ENCODE assay signal across 8 mouse cellular contexts in genomic region chr2:72254813-72255582, GRCm38 (mm10). TPM values are rescaled to one million over a fixed set of nuclear protein-coding genes. Genes with fewer than 3 reads are reported as not detected.
DNase-seq lines count a peak whose midpoint lies in the region; ATAC-seq lines count a peak whose summit lies in the region.

No protein-coding gene starts in this region.

- ATAC-seq in lung, embryonic 16.5 days (ENCODE audit: low read depth): peak; percentile 60; the same call in 1 of the 2 replicates
- ATAC-seq in hindbrain, embryonic 15.5 days (ENCODE audit: low FRiP score, low read depth): no peak
- no peak for ATAC-seq in limb, embryonic 15.5 days (ENCODE audit: insufficient number of reproducible peaks, low FRiP score, low TSS enrichment, low read depth)
- ATAC-seq in stomach, embryonic 14.5 days (ENCODE audit: insufficient number of reproducible peaks, insufficient read depth, low FRiP score, low read depth): peak; percentile 87

- H3K36me3 ChIP-seq in lung, embryonic 16.5 days (ENCODE audit: control insufficient read depth, insufficient read depth, low read length): no peaks in the 10 kb centered on the region
- H3K36me3 ChIP-seq in hindbrain, embryonic 15.5 days: no peaks in the 10 kb centered on the region
- no peaks in the 10 kb centered on the region for H3K36me3 ChIP-seq in limb, embryonic 15.5 days
- no peaks in the 10 kb centered on the region for H3K36me3 ChIP-seq in stomach, embryonic 14.5 days (ENCODE audit: control insufficient read depth, insufficient read depth, low read length)

- no peaks in the 10 kb centered on the region for H3K27me3 ChIP-seq in lung, embryonic 16.5 days (ENCODE audit: control insufficient read depth, insufficient read depth, low read depth, low read length)
- no peaks in the 10 kb centered on the region for H3K27me3 ChIP-seq in hindbrain, embryonic 15.5 days
- no peaks in the 10 kb centered on the region for H3K27me3 ChIP-seq in limb, embryonic 15.5 days
- no peaks in the 10 kb centered on the region for H3K27me3 ChIP-seq in stomach, embryonic 14.5 days (ENCODE audit: control insufficient read depth, insufficient read depth, low read length)

- 25% methylated on average over 14 of the region's 14 CpGs for WGBS in lung, embryonic 16.5 days
- 35% methylated on average over 14 of the region's 14 CpGs for whole genome bisulfite sequencing in hindbrain, embryonic 15.5 days
- WGBS in limb, embryonic 15.5 days: 19% methylated on average over 14 of the region's 14 CpGs
- WGBS in stomach, embryonic 14.5 days: 28% methylated on average over 14 of the region's 14 CpGs

- 0 out of 2 replicates have a peak overlapping the region, but pooled peaks have one; percentile 24 for H3K9ac ChIP-seq in lung, embryonic 16.5 days (ENCODE audit: low read length)
- no peak overlapping the region for H3K9ac ChIP-seq in hindbrain, embryonic 15.5 days
- no peak overlapping the region for H3K9ac ChIP-seq in limb, embryonic 15.5 days
- H3K9ac ChIP-seq in stomach, embryonic 14.5 days (replicated peaks; ENCODE audit: low read depth, low read length): no peak overlapping the region

- H3K9me3 ChIP-seq in lung, embryonic 16.5 days (ENCODE audit: control insufficient read depth, low read length): no peaks in the 10 kb centered on the region
- H3K9me3 ChIP-seq in hindbrain, embryonic 15.5 days: no peaks in the 10 kb centered on the region
- H3K9me3 ChIP-seq in limb, embryonic 15.5 days: no peaks in the 10 kb centered on the region
- H3K9me3 ChIP-seq in stomach, embryonic 14.5 days (ENCODE audit: control insufficient read depth, low read depth, low read length): no peaks in the 10 kb centered on the region

- intact Hi-C loops in gastrocnemius, postnatal 36 days (cut with DNase I): no loop called here

- H3K4me3 ChIP-seq in lung, embryonic 16.5 days (ENCODE audit: low read length): peak overlapping the region; percentile 21
- no peak overlapping the region for H3K4me3 ChIP-seq in hindbrain, embryonic 15.5 days
- H3K4me3 ChIP-seq in limb, embryonic 15.5 days: peak overlapping the region; percentile 10
- H3K4me3 ChIP-seq in stomach, embryonic 14.5 days (ENCODE audit: low read depth, low read length): peak overlapping the region; percentile 3; the same call in 1 of the 2 replicates

- H3K27ac ChIP-seq in lung, embryonic 16.5 days (ENCODE audit: low read length): no peak overlapping the region
- no peak overlapping the region for H3K27ac ChIP-seq in hindbrain, embryonic 15.5 days (replicated peaks)
- H3K27ac ChIP-seq in limb, embryonic 15.5 days: peak overlapping the region; percentile 67; the same call in 1 of the 2 replicates
- peak overlapping the region; percentile 62 for H3K27ac ChIP-seq in stomach, embryonic 14.5 days (ENCODE audit: low read length)

- peaks cover 13% of the 10 kb centered on the region for H3K4me1 ChIP-seq in lung, embryonic 16.5 days (replicated peaks; ENCODE audit: control insufficient read depth, insufficient read depth, low read length)
- peaks cover 4% of the 10 kb centered on the region for H3K4me1 ChIP-seq in hindbrain, embryonic 15.5 days (replicated peaks)
- H3K4me1 ChIP-seq in limb, embryonic 15.5 days: peaks cover 17% of the 10 kb centered on the region
- no peaks in the 10 kb centered on the region for H3K4me1 ChIP-seq in stomach, embryonic 14.5 days (ENCODE audit: control insufficient read depth, insufficient read depth, low read length)

- no peak for DNase-seq in lung, postnatal 14 days
- DNase-seq in gastrocnemius, postnatal 36 days: no peak
- no peak for DNase-seq in adrenal gland, postnatal 10 days
- DNase-seq in frontal cortex, adult 2 months (ENCODE audit: extremely low spot score in 1 of 2, low spot score in 1 of 2): no peak

- peak overlapping the region; percentile 52 for H3K4me2 ChIP-seq in lung, embryonic 16.5 days (ENCODE audit: low read depth, low read length)
- H3K4me2 ChIP-seq in hindbrain, embryonic 15.5 days: peak overlapping the region; percentile 33
- peak overlapping the region; percentile 38 for H3K4me2 ChIP-seq in limb, embryonic 15.5 days
- peak overlapping the region; percentile 33 for H3K4me2 ChIP-seq in stomach, embryonic 14.5 days (replicated peaks; ENCODE audit: low read depth, low read length)

RNA-seq across cellular contexts. Expression of gene Map3k20, which starts 30.4 kb away (rescaled TPM):
- polyA plus RNA-seq in lung, embryonic 16.5 days (2015; fragmentation: Nextera tagmentation; extraction: Ambion mirVana): 29.8 and 31.6 TPM in 2 replicates
- 4.5 and 4.8 TPM in 2 replicates for polyA plus RNA-seq in hindbrain, embryonic 15.5 days (2015; fragmentation: Nextera tagmentation; extraction: Ambion mirVana)
- 21.4 and 21.8 TPM in 2 replicates for polyA plus RNA-seq in limb, embryonic 15.5 days (2015; fragmentation: Nextera tagmentation; extraction: Ambion mirVana)
- polyA plus RNA-seq in stomach, embryonic 14.5 days (2014; fragmentation: Nextera tagmentation; extraction: Ambion mirVana): 32.5 and 35.8 TPM in 2 replicates
- total RNA-seq in gastrocnemius, postnatal 36 days (2021): 100 to 1,000 TPM; 297 to 321 TPM
- 10 to 100 TPM; 40.6 to 61.7 TPM for total RNA-seq in adrenal gland, postnatal 10 days (2021)
- 9.0 and 9.9 TPM in 2 replicates for polyA plus RNA-seq in frontal cortex, adult 2 months (2012; rRNA removed)

Comparison
In these comparisons a context has a peak if more than half of its experiments do, and no peak if none do; other contexts are left out.
1. ATAC-seq: peak in lung, embryonic 16.5 days (single experiment) and stomach, embryonic 14.5 days (single experiment); none in hindbrain, embryonic 15.5 days (single experiment) and limb, embryonic 15.5 days (single experiment).
2. H3K27ac ChIP-seq: peak in limb, embryonic 15.5 days (single experiment) and stomach, embryonic 14.5 days (single experiment); none in lung, embryonic 16.5 days (single experiment) and hindbrain, embryonic 15.5 days (single experiment).
3. Peak in every context shown above with its lines, with median percentiles within 50 percentile points of each other: H3K4me2 ChIP-seq.